Mouse (Mus musculus): ENCODE measurements at regions not wholly inside any gene's neighbourhood (a gene's known extent, or its start where the extent isn't known, plus 50 kb on each side); places are given as distances from the start of the nearest gene placed in this dataset.

DNA sequence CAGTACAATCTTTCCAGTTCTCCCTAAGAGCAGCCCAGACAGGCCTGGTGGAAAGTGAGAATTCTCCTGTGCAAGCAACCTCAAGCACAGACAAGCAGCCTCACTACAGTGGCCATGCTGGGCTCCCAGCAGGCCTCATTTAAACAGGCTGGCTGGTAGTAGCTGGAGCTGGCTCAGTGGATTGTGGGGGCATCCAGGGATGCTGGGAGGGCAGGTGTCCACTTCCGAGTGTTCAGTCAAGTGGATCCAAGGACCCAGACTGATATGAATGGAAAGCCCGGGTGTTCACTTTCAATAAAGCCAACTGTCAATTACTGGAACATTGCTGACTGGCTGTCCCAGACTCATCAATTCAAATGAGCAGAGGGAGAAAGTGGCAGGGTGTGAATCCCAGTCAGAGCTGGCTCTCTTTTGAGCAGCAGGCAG is 77.2 kb upstream of the Cxcr4 start:
- TF ChIP-seq CTCF (IDR thresholded peaks at IDR 0.05; ENCODE audit: low read depth, low read length): no peak
- no peak for TF ChIP-seq POLR2A (IDR thresholded peaks at IDR 0.05; ENCODE audit: extremely low read depth, insufficient read depth, low read length)

Data from liver, adult 2 months (tissue).